Mouse (Mus musculus): Measurements from ENCODE around the gene Usp15.

The Usp15 gene

GRCm38 (mm10) chr10:123170898-123171297 is 25.9 kb downstream of the Usp15 start:
- DNase-seq: no peak

- no peak for DNase-seq
These were observed 31.3 kb downstream of the Usp15 start for GRCm38 (mm10) chr10:123165542-123165941.

DNA sequence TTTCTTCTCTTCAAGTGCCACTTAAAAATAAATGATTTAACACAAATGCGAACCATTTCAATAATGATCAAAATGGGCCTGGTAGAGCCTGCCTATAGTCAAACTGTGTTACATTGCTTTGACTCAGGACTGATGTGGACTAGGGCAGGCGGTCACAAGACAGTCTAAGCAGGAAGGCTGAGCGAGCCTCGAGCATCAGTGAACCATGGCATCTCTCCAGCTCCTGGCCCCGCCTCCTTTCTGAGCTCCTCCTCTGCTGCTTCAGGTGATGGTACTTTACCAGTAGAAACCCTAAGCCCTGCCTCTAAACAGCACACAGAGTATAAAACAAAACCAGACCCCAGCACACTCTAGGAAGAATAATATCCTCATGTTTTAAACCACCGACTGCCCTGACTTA is 36.3 kb downstream of the Usp15 start:
- peak; percentile 68 to 78 for DNase-seq

DNA sequence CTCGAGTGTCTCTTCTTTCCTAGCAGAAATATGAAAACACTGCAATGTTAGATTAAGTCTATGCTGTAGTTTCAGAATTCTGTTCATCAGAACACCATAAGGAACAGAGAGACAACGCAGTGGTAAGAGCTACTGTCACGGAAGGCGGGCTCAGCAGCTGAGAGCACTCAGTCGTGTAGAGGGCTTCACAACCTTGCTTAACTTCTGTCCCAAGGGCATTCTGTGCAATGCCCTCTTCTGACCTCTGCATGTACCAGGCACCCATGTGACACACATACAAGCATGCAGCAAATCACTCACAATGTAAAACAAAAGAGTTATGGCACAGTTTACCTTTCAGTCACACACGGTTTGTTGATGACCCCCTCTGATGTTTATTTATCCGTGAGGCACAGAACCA is 37.5 kb downstream of the Usp15 start:
- DNase-seq: no peak

DNA sequence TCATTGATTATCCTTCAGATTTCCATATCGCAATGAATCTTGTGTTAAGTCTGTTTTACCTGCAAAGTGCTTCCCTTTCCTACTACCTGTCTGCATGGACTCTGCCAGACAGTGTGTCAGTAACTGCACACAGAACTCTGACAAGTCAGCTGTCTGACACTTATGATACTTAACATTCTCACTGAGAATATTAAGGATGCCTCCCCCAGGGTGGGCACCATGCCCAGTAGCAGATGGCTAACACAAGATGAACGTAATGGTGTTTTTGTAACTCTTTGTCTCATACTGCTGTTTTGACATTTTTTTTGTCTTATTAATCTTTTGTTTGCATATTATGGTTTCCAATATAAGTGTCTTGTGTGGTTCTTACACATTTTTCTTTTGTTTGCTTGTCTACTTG is 40.4 kb downstream of the Usp15 start:
- DNase-seq: no peak

DNA sequence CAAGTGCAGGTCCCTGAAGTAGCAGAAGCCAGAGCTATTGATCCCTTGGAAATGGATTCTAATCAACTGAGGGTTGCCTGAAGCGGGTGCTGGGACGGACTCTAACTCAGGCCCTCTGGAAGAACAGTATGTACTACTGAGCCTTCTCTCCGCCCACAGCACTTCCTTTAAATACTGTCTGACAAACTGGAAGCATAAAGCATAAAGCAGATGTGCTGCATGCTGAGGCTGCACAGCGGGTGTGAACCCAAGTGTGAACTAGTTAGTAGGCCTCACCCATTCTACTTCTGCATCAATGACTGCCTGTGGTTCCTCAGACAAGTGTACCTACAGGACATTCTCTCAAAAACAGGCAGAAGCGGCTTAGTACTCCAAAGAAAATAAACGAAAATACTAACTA is 41.0 kb downstream of the Usp15 start:
- no peak for DNase-seq

- no peak for DNase-seq
These were observed 43.5 kb downstream of the Usp15 start for GRCm38 (mm10) chr10:123153321-123153720.

- DNase-seq: peak in 1 of 2 experiments; percentile 8
These were observed 48.6 kb downstream of the Usp15 start for GRCm38 (mm10) chr10:123148025-123148814.

- DNase-seq: peak in 1 of 2 experiments; percentile 11
These were observed 49.6 kb downstream of the Usp15 start for GRCm38 (mm10) chr10:123147180-123147579.

- DNase-seq: no peak
These were observed 50.4 kb downstream of the Usp15 start for GRCm38 (mm10) chr10:123146349-123146748.

DNA sequence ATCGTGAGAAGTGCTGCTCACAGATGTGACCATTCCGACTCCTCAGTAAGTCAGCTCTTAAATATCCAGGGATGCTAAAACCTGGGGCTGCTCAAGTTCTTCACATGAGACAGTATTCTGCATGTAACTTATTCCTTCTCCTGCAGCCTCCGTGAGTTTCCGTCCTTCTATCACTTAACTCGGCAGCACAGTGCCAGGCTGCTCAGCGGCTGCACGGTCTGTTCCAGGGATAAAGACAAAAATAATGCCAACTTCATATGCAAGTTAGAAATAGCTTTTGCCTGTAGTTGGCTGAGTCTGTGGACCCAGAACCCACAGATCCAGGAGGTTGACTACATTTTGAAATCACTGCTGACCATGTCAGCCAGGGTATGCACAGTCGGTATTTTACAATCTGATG is 52.5 kb downstream of the Usp15 start:
- no peak for DNase-seq

DNA sequence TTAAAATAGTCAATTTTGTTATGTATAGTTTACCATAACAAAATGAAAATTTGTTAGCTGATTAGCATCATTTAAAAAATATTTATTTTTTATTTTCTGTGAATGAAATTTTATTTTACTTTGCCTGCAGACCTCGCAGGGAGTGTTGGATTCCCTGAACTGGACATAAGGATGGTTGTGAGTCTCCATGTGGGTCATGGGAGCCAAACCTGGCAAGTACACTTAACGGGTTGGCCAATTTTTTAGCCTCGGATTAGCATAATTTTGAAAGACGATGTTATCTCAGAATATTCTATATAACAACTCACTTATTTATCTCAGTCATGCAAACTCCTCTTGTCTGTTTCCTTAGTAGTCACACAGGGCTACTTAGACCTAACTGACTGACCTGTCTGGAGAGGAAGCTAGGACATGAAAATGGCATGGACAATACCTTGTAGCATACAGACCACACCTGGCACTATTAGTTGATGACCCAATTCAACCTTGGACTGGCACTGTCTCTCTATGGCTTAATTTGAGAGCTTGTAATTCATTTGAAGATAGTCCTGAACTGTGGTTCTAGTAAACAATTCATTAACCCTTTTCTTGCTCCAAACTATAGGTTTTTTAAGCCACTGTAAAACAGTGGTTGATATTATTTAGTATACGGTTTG is 54.3 kb downstream of the Usp15 start:
- DNase-seq: no peak

- DNase-seq: peak; percentile 20
These were observed 61.0 kb downstream of the Usp15 start for GRCm38 (mm10) chr10:123135818-123136217.

DNA sequence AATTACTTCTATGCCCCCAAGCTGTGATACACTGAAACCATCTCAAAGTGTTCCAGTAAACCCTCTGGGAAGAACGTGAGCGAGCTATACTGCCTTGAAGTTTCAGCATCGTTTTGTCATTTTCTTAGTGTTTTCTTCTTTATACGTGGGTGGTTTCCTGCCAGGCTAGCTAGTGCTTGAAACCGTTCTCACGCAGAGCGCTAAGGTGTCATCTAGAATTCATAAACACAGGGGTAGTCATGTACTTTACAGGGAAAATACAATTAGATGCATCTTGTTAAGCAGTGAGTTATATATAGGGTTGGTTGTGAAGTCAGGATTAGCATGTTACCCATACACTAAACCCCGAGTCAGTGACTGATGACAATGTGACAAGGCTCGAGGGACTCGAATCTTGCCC is 65.3 kb downstream of the Usp15 start:
- no peak for DNase-seq

DNA sequence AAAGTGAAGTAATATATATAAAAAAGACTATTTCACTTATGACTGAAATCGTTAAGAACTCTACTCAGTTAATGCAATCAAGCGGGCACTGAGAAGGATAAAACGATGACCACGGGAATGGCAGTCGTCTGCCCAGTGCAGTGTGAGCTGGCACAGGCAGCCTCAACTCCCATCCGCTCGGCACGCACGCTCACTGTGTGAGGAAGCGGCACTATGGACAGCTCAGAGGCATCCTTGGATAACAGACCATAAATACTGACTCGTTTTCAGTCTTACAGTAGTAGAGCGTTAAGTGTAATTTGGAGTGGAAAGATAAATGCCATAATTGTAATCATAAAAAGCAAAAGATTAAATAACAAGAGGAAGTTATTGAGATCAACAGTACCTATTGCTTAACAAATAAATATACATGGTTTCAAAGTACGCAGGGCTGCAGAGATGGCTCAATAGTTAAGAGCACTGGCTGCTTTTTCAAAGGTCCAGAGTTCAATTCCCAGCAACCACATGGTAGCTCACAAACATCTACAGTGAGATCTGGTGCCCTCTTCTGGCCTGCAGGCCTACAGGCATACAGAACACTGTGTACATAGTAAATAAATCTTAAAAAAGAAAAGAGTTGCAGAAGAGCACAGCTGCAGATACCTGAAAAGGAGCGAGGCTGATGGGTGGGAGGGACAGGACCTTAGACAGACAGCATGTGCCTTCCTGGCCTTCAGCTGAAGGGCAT is 76.0 kb downstream of the Usp15 start:
- no peak for DNase-seq

DNA sequence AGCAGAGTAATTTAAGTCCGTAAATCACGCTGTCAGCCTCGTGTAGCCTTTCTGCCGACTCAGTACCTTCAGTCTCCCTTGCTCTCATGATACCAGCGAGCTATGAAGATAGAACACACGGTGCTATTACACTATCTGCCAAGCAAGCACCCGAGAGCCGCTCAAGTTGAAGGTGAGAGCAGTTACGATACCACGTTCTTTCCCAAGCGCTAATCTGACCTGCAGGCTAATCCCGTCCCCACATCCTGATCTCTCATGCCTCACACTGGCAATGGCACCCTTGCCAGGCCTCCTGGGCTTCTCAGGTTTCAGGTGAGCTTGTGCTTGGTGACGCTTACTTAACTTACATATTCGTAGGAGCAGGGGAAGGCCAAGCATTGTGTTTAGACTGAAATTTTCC is 79.9 kb downstream of the Usp15 start:
- DNase-seq: no peak

DNA sequence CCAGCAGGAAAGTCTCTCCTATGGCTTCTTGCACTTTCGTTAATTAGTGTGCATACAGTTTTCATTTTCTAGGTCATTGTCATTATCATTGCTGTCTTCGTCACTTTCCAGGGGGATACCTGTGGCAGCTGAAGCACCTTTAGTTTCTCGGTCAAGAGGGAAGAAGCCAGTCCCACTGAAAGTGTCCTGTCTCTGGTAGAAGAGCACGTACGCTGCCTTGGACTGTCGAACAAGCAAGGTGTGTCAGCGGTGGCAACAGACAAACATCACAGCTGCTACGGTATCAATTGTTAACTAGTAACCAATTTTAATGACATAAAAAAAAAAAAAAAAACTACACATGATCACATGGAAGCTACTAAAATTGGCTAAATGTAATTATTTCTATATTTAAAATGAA is 83.3 kb downstream of the Usp15 start:
- no peak for DNase-seq

DNA sequence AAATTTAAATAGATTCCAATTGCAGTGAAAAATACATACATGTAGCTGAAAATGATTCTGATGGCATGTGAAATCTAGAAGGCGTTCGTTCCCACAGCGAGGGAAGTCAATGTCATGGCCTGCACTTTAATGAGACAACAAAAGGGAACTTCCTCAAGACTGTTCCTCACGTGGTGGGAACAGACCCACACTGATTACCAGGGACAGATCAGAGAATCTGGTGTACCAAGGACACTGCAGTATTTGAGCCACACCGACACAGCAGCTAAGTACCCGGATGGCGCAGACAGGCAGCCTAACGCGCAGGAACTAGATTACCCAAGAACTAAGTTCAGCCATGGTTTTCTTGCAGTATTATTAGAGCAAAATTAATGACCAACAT is 84.0 kb downstream of the Usp15 start:
- no peak for DNase-seq

DNA sequence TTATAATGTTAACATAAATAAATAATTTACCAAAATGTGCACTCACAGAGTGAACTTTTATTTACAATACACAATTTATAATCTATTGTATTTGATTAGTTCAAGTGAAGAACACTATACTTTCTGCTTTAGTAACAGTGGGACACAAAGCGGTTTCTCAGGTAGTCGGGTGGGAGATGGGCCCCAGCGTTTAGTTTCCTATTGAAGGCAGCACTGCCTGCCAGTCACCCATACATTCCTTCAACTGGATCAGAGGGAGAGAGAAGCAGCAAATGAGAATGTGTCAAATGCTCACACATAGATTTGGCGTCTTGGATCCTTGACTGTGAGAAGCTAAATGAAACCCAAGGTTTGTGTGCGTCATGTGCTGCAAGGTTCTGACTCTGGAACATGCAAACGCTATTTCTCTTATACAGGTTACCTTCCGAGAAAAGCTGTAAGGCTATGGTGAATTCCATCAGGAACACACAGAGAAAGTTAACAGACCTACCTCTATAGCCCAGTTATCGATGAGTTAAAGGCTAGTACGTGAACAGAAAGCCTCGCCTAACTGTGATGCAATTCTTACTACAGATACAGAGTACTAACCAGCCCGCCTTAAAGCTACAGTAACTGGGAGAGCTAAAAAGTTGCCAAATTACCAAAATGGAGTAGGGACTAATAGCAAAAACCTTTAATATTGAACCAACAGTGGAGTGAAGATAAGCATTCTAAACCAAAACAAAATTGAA is 84.6 kb downstream of the Usp15 start:
- no peak for DNase-seq

GRCm38 (mm10) chr10:123110548-123110947 is 86.2 kb downstream of the Usp15 start:
- no peak for DNase-seq

- no peak for DNase-seq
These were observed 88.3 kb downstream of the Usp15 start for GRCm38 (mm10) chr10:123108527-123108926.

DNA sequence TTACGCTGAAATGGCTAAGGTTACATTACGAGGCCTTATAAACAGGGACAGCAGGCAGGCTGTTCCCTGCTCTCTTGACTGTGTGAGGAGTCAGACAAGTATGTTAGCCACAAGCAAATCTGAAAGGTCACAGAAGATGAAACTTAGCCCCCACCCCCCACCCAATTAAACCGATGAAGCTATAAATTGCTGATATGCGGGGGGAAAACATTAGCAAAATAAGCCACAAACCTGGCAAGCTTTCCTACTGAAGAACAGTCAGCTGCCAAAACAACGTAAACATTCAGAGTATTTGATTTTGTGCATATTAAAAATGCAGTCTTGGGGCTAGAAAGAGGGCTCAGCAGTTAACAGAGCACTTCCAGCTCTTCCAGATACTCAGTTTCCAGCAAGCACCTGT is 88.7 kb downstream of the Usp15 start:
- DNase-seq: no peak

- no peak for DNase-seq
These were observed 95.5 kb downstream of the Usp15 start for GRCm38 (mm10) chr10:123101303-123101702.
